Mouse (Mus musculus): ENCODE data around the gene Pnpla2. TPM values are rescaled to one million over a fixed set of nuclear protein-coding genes. Genes with fewer than 3 reads are reported as not detected.

The Pnpla2 gene
- 19.9 and 22.2 TPM in 2 replicates for polyA plus RNA-seq (2015; fragmentation: Nextera tagmentation; extraction: Ambion mirVana)

DNA sequence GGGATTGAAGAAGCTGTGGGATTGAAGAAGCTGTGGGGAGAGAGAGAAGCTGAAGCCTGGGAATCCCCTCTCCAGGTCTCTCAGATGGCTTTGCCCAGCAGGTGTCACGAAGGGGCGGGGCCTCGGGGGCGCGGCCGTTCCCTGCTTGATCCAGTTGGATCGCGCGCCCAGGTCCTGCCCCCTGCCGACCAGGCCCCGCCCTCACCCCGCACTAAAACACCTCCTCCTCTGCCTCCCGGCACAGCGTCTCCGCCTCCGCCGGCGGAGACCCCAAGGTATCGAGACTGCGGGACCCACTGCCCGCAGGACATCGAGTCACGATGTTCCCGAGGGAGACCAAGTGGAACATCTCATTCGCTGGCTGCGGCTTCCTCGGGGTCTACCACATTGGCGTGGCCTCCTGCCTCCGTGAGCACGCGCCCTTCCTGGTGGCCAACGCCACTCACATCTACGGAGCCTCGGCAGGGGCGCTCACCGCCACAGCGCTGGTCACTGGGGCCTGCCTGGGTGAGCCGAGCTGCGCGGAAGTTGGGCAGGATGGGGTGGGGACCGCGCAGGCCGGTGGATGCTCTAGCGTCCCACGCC, at the start of gene Pnpla2:
TSS of gene Pnpla2 (plus strand) at position 232 of the 585 bp plus-strand sequence.

DNA sequence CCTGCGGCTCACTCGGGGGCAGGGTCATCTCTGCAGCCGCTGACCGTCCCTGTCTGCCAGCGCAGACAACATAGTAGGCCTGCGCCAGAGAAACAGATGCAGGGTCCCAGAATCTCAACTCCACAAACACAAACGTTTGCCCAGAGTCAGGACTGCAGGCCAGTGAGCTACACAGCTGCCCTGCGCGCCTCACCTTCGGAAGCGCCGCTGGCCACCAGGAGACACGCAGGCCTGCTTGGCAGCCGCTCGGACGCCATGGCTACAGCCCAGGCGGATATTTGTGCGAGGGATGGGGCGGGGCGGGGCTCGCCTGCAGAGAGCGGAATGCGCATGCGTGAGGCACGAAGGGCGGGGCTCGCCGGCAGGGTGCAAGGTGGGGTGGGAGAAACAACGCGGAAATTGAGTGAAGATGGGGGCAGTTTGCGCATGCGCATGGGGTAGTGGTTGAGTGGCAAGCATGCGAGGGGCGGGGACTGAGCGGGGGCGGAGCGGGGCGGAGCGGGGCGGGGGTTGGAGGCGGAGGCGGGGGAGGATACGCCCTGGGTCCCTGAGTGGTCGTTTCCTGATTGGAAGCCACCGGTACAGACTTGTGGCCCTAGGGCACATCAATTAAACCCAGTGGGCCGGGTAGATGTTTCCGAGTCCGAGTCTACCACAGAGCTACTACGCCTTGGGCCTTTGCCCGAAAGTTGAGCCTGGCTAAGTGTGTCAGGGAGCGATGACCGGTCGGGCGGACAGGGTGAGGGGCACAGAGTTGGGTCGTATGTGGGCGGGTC, 41.0 kb upstream of the Pnpla2 start, which contains the start of gene Gatd1:
TSS of gene Gatd1 (minus strand) at position 328 of the 776 bp plus-strand sequence.

DNA sequence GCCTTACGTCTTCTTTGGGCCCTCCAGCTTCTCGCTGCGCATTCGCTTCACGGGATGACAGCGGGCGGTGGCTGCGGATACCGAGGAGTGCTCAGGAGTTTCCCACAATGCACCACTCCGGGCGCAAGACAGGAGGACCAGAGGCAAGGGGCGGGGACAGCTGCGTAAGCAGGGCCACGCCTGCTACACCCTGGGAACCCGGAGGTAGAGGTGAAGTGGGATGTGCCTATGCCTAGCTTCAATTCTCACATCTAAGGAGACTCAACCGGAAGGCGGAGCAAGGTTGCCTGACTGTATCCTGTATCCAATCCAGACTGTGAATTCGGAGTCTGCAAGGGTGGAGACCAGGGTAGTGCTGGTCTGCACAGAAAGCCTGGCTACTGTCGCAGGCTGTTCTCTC, 25.7 kb upstream of the Pnpla2 start, which contains the start of gene Cend1:
TSS of gene Cend1 (minus strand) at position 182 of the 400 bp plus-strand sequence.

DNA sequence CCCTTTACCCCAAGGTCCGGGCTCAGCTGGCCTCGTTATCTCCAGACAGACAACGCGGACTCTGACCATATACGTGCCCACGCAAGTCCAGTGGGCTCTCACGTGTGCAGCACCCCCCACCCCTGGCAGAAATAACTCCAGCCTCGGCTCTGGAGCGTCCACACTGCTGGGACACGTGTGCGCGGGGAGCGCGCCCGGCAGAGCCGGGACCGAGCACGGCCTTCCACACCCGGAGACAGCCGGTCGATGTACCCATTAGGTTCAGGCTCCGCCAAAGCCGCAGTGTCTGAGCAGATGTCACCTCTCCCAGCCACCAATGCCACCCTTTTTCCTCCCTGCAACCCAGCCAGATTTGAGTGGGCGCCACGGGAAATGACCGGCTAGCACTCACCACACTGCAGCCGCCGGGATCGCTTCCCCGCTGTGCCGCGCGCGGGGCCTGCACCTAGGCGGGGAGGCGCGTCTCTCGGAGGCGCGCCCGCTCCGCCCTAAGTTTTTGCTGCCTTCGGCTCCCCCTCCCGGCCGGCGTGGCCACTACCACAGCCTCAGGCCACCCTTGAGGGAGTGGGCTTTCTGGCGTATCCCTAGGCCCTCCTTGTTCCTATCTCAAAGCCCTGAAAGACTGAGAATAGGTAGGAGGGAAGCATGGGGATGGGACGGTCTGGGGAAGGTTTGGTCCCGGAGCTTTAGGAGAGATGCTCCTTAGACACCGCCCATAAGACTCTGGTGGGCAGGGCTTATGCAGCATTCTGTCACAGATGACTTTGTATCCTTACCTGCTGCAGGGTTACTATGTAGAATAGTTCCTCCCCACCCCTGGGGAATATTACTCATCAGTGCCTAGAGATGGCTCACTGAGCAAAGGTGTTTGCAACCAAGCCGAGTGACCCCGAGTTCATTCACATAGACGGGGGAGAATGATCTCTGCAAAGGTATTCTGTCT, 17.5 kb upstream of the Pnpla2 start, which contains the start of gene Slc25a22:
TSS of gene Slc25a22 (minus strand) at position 715 of the 943 bp plus-strand sequence.

DNA sequence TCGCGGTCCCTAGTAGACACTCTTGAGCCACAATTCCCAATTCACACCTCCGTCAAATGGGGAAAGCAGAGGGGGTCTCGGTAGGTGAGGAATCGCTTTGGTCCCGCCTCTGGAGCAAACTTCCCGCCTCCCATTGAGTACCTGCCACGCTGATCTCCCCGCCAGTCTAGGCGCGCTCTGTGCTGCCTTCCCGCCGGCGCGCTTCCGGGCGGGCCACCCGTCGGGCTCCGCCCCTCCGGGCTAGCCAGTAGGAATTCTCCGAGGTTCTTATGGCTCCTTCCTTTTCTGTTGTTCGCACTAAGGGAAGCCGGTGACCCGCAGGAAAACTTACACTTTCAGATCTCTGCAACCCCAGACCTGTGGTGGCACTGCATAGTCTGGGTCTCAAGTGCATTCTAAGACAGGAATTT, 11.2 kb upstream of the Pnpla2 start, which contains the start of gene Pidd1:
TSS of gene Pidd1 (minus strand) at position 198 of the 410 bp plus-strand sequence.

DNA sequence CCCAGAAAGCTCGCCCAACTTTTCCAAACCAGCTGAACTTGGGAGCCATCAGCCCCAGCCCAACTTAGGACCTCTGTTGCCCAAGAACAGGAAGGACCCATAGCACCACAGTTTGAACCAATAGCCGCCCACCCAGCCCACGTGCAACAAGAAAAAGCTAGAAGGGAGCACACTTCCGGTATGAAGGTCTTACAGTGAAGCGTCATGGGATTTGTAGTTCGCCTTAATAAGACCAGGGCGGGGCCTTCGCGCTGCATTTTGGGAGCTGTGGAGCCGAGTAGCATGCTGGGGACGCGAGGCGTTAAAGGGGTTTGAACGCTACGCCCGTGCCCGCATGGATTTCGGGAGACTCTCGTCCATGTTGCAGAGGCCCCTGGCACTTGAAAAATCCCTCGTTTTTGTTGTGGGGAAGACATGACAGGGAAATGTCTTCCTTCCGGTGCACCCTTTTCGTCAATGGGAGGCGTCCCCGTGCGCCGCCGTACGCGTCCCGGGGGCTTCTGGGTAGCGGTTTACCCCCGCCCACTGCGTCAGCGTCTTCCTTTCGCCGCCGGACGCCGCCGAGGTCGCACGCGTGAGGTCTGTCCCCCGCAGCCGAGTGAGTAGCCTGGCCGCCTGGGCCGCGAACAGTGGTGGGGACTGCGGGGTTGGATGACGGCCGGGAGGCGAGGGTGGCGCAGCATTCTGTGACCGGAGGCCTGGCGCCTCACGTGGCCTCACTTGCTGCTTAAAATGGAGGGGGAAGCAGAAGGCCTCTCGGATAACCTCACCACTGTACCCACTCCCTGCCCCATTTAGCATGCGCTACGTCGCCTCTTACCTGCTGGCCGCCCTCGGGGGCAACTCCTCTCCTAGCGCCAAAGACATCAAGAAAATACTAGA, 7.6 kb upstream of the Pnpla2 start, which contains the start of gene Rplp2:
TSS of gene Rplp2 (plus strand) at position 261 of the 882 bp plus-strand sequence.

DNA sequence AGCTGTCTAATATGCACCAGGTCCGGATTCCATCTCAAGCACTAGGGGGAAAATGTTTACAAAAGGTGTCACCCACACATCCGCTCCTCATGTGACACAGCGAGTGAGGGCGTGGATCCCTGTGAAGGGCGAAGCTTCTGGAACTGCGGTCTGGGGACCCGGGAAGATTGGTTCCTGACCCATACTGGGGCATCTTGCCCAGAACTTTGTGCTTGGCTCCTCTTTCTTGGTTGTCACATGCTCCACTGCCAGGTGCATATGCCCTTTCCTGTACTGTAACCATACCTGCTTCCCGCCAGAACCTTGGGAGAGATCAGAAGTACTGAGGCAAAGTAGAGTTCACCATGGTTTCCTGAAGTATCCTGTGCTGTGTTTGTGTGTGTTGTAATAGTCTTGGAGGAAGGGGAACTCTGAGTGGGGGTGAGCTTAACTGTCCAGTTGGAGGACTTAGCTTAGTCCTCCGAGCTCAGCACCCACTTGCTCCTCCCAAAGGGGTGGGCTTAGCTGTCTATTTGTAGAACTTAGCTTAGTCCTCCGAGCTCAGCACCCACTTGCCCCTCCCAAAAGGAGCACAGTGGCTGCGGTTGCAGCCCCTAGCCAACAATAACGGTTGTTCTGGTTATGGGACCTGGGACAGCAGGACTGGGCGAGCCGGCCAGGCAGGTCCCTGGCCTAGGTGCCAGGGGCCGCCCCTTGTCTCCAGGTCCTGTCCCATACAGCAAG, 5.6 kb downstream of the Pnpla2 start, which contains the start of gene Cracr2b:
TSS of gene Cracr2b (plus strand) at position 704 of the 723 bp plus-strand sequence.

DNA sequence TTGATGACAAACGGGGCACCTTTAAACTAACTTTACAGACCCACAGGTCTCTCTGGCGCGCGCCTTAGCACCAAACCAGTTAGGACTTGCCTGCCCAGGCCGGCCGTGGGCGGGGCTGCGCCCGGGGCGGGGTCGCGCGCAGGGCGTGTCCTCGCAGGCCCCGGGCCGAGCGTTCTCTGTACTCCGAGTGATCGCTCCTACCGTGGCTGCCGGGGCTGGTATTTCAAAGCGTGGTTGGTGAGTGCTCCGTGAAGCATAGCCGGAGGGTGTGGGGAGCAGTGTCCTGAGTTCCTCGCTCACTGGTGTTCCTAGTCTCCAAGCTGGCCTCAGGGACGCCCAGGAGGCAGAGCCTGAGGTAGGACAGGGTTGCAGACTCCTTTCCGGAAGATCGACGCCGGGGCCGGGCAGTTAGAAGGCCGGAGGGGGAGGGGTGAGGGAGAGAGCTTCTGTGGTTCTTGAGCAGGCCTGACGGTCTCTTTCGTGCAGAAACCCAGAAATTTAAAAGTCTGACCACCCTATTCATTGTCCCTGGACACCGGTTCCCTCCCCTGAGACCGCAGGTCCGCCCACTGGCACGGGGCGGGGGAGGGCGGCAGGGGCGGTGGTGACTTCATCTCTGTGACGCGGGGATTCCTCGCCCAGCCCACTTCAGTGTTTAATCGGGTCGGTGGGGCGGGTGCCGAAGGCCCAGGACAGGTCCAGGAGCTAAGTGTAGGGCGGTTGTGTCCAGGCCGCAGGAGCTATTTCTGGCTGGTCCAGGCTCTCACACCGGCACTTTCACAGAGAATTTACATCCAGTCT, 12.4 kb downstream of the Pnpla2 start, which contains the start of gene Cd151:
TSS of gene Cd151 (plus strand) at position 163 of the 801 bp plus-strand sequence.

DNA sequence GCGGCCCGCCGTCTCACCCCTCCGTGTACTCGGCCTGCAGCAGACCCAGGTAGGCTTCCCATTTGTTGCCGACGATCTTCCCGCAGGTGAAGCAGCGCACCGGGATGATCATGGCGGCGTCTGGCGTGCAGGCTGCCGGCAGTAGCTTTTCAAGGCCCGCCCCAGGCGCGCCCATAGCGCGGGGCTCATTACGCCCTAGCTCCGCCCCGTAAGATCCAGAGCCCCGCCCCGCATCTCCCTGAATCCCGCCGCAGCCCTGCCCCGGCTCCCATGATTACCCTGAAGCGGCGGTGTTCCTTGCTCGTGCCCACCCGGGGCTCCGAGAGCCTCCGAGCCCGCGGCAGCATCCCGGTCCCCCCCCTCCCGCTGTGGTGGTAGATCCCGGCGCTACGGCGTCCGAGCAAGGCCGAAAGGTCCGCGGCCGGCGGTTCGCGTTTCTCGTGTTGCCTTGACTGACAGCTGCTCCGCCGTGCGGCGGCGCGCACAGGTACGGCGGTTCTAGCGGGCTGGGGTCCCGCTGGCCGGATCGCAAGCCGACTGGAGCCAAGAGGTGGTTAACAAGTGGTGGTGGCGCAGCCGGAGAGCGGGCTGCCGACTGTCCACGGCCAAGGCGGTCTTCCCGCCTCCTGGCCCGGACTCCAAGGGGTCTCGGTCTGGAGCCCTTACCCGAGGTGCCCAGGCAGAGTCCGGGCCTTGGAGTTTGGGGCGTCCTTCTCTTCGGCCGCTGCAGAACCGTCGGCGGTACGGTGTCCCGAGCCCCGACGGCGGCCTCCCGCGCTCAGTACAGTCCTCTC, 20.2 kb downstream of the Pnpla2 start, which contains the start of the genes Polr2l and Tspan4:
TSS of gene Polr2l (minus strand) at position 122 of the 794 bp plus-strand sequence.
TSS of gene Tspan4 (plus strand) at position 230 of the 794 bp plus-strand sequence.

Other genes with a start within 250 kb of the Pnpla2 start
- 0.18 and 0.44 TPM in 2 replicates for gene Lmntd2, start 241.1 kb upstream of the Pnpla2 start, polyA plus RNA-seq (2015; fragmentation: Nextera tagmentation; extraction: Ambion mirVana)
- 18.2 and 21.4 TPM in 2 replicates for gene Rassf7, start 239.3 kb upstream of the Pnpla2 start, polyA plus RNA-seq (2015; fragmentation: Nextera tagmentation; extraction: Ambion mirVana)
- gene Phrf1, start 226.4 kb upstream of the Pnpla2 start, polyA plus RNA-seq (2015; fragmentation: Nextera tagmentation; extraction: Ambion mirVana): 32.1 and 33.6 TPM in 2 replicates
- 4.4 and 5.6 TPM in 2 replicates for gene Irf7, start 188.7 kb upstream of the Pnpla2 start, polyA plus RNA-seq (2015; fragmentation: Nextera tagmentation; extraction: Ambion mirVana)
- gene Cdhr5, start 178.4 kb upstream of the Pnpla2 start, polyA plus RNA-seq (2015; fragmentation: Nextera tagmentation; extraction: Ambion mirVana): 0.20 TPM in 1 of 2 replicates, not detected in the other
- gene Sct, start 176.1 kb upstream of the Pnpla2 start, polyA plus RNA-seq (2015; fragmentation: Nextera tagmentation; extraction: Ambion mirVana): 6.4 and 7.7 TPM in 2 replicates
- 0.62 and 1.3 TPM in 2 replicates for gene Drd4, start 163.2 kb upstream of the Pnpla2 start, polyA plus RNA-seq (2015; fragmentation: Nextera tagmentation; extraction: Ambion mirVana)
- 212 and 254 TPM in 2 replicates for gene Deaf1, start 127.5 kb upstream of the Pnpla2 start, polyA plus RNA-seq (2015; fragmentation: Nextera tagmentation; extraction: Ambion mirVana)
- 41.4 and 42.7 TPM in 2 replicates for gene Tmem80, start 127.5 kb upstream of the Pnpla2 start, polyA plus RNA-seq (2015; fragmentation: Nextera tagmentation; extraction: Ambion mirVana)
- gene Eps8l2, start 116.3 kb upstream of the Pnpla2 start, polyA plus RNA-seq (2015; fragmentation: Nextera tagmentation; extraction: Ambion mirVana): 0.45 and 0.84 TPM in 2 replicates
- 246 and 267 TPM in 2 replicates for gene Taldo1, start 63.0 kb upstream of the Pnpla2 start, polyA plus RNA-seq (2015; fragmentation: Nextera tagmentation; extraction: Ambion mirVana)
- 44.0 and 44.6 TPM in 2 replicates for gene Gatd1, start 41.1 kb upstream of the Pnpla2 start, polyA plus RNA-seq (2015; fragmentation: Nextera tagmentation; extraction: Ambion mirVana)
- 255 and 295 TPM in 2 replicates for gene Cend1, start 25.7 kb upstream of the Pnpla2 start, polyA plus RNA-seq (2015; fragmentation: Nextera tagmentation; extraction: Ambion mirVana)
- 69.2 and 77.6 TPM in 2 replicates for gene Slc25a22, start 17.3 kb upstream of the Pnpla2 start, polyA plus RNA-seq (2015; fragmentation: Nextera tagmentation; extraction: Ambion mirVana)
- gene Pidd1, start 11.2 kb upstream of the Pnpla2 start, polyA plus RNA-seq (2015; fragmentation: Nextera tagmentation; extraction: Ambion mirVana): 1.2 and 1.4 TPM in 2 replicates
- 775 and 923 TPM in 2 replicates for gene Rplp2, start 7.8 kb upstream of the Pnpla2 start, polyA plus RNA-seq (2015; fragmentation: Nextera tagmentation; extraction: Ambion mirVana)
- 4.9 and 10.1 TPM in 2 replicates for gene Cracr2b, start 5.9 kb downstream of the Pnpla2 start, polyA plus RNA-seq (2015; fragmentation: Nextera tagmentation; extraction: Ambion mirVana)
- gene Cd151, start 12.2 kb downstream of the Pnpla2 start, polyA plus RNA-seq (2015; fragmentation: Nextera tagmentation; extraction: Ambion mirVana): 18.5 and 18.6 TPM in 2 replicates
- gene Polr2l, start 19.9 kb downstream of the Pnpla2 start, polyA plus RNA-seq (2015; fragmentation: Nextera tagmentation; extraction: Ambion mirVana): 86.6 and 89.5 TPM in 2 replicates
- 106 TPM in 2 replicates for gene Tspan4, start 20.0 kb downstream of the Pnpla2 start, polyA plus RNA-seq (2015; fragmentation: Nextera tagmentation; extraction: Ambion mirVana)
- gene Chid1, start 84.7 kb downstream of the Pnpla2 start, polyA plus RNA-seq (2015; fragmentation: Nextera tagmentation; extraction: Ambion mirVana): 50.4 and 51.1 TPM in 2 replicates
- gene Ap2a2, start 107.0 kb downstream of the Pnpla2 start, polyA plus RNA-seq (2015; fragmentation: Nextera tagmentation; extraction: Ambion mirVana): 88.9 and 101 TPM in 2 replicates
- gene Muc6, start 200.1 kb downstream of the Pnpla2 start, polyA plus RNA-seq (2015; fragmentation: Nextera tagmentation; extraction: Ambion mirVana): 0.08 and 0.15 TPM in 2 replicates
- gene Muc2, start 235.1 kb downstream of the Pnpla2 start, polyA plus RNA-seq (2015; fragmentation: Nextera tagmentation; extraction: Ambion mirVana): 0.32 and 0.65 TPM in 2 replicates

All from neural tube, postnatal 0 days (tissue).